Mouse (Mus musculus) naive thymus-derived CD4-positive, alpha-beta T cell, adult 2 months (primary cell): ENCODE results near the gene Gtpbp2.

ENCODE experiments used
- DNase-seq: peaks from one replicate; pipeline ENCODE4 v3.0.0-alpha.2; 2011; ENCODE audit warnings: low read depth

Gene Gtpbp2

GRCm38 (mm10) chr17:46206676-46207075, 45.8 kb downstream of the Gtpbp2 start:
- DNase-seq = no peak

- DNase-seq = no peak
Measured at GRCm38 (mm10) chr17:46210550-46210949, 49.7 kb downstream of the Gtpbp2 start.
